Mouse (Mus musculus): Measurements from ENCODE around the gene Gtf2f1. TPM values are rescaled to one million over a fixed set of nuclear protein-coding genes. Genes with fewer than 3 reads are reported as not detected.
"Not testable (repeated sequence)": the region's sequence is repeated elsewhere in the genome, so short reads cannot be mapped to it uniquely, and the experiment has no call there.

The Gtf2f1 gene
- 10 to 100 TPM; 54.5 to 59.1 TPM for total RNA-seq (2021)

DNA sequence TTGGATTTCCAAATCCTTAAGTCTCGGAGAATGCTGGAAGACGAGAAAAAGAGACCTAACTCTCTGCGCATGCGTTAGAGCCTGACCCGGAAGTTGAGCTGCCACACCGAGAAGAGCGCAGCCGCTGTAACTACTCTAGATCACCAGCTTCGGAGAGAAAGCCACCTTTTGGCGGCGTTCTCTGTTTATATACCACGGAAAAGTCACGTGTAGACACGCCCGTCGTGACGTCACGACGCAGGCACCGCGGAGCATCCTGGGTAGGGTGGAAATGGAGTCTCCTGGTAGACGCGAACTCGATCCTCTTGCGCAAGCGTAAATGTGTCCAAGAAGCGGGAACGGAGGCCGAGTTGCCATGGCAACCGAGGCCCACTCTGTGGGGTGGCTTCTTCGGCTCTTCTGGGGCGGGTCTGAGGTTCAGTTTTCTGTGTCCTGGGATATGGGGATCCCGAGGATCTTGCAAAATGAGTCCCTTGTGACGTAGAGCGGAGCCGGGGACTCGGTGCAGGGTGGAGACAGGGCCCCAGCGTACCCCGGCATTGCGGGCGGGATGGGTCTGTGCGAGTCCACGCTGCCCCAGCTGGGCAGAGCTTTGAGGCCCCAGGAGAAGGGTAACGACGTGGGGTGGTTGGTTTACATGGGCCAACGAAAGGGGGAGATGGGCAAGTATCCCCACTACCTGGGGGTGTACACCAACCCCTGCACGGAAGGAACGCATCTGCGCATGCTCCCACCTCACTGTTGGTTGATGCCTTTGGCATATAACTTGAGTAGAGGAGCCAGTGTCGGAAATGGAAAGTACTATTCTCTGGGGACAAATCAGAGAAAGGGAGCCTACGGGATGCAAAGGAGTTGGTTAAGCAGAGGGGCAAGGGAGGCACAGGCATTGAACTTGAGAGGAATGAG is at the start of gene Gtf2f1, which contains the start of gene Gm17949:
Gene Gtf2f1, minus strand, starts transcription at position 53 of the 906 bp plus-strand sequence.
Gene Gm17949, plus strand, starts transcription at position 234 of the 906 bp plus-strand sequence.
- DNase-seq, result peak; percentile 89 to 91

GRCm38 (mm10) chr17:57060231-57060801 is 49.2 kb upstream of the Gtf2f1 start:
- DNase-seq, result peak; percentile 95 to 96

DNA sequence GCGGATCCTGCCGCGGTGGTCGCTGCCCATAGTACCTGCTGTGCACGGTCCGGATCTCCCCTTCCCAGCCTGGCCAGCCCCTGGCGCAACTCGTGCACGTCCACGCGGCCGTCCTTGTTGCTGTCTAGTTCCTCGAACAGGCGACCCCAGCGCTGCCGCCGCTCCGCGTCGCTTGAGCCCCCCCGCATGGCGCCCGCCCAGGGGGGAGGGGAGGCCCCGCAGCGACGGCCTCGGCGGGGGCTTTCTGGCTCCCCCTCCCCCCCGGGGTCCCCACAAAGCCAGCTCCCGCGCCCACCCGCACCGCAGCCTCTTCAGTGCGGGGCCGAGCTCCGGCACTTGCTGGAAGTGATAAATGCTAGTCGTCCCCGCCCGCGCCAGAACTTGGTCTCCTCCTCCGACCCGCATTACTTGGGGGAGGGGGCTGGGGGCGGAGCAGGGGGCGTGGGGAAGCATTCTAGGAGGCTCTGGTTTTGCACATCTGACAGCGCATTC is 48.4 kb upstream of the Gtf2f1 start, which contains the start of gene Slc25a23:
Gene Slc25a23, minus strand, starts transcription at position 378 of the 492 bp plus-strand sequence.
- DNase-seq, result peak; percentile 73 to 77

- DNase-seq, result peak; percentile 25 to 31
Measured at GRCm38 (mm10) chr17:57058891-57059485, 47.9 kb upstream of the Gtf2f1 start, which contains the start of gene Crb3. Gene Crb3 (plus strand): TSS chr17:57059105.

DNA sequence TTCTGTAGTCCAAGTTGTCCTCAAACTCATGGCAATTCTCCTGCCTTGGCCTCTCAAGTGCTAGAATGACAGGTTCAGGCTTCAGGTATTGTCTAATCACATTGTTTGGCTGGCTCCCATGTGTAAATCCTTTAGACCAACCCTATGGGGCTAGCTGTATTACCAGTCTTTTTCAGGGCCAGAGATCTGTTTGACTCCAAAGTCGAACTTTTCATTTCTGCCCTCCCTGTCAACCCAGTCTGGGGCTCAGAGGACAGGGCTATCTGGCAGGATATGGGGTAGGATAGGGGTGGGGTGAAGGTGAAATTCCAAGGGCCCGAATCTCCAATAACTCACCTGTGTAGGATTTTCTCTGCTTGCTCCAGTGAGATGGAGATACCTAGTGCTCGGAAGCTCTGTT is 45.2 kb upstream of the Gtf2f1 start:
- DNase-seq, result no peak

DNA sequence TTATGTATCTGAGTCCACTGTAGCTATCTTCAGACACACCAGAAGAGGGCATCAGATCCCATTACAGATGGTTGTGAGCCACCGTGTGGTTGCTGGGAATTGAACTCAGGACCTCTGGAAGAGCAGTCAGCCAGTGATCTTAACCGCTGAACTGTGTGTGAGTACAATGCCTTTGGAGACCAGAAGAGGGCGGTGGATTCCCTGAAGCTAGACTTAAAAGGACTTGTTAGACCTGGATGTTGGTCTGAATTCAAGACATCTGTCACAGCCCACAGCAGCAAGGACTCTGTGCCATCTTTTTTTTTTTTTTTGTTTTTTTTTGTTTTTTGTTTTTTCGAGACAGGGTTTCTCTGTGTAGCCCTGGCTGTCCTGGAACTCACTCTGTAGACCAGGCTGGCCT is 40.6 kb upstream of the Gtf2f1 start:
- DNase-seq, result not testable (repeated sequence)

GRCm38 (mm10) chr17:57048816-57049215 is 37.7 kb upstream of the Gtf2f1 start:
- no peak for DNase-seq

- DNase-seq, result no peak
Measured at GRCm38 (mm10) chr17:57047406-57047805, 36.3 kb upstream of the Gtf2f1 start.

- DNase-seq, result no peak
Measured at GRCm38 (mm10) chr17:57041554-57041953, 30.5 kb upstream of the Gtf2f1 start, which contains the start of gene Slc25a41. Gene Slc25a41 (minus strand): TSS chr17:57041654.

- no peak for DNase-seq
Measured at GRCm38 (mm10) chr17:57038978-57039377, 27.9 kb upstream of the Gtf2f1 start.

- no peak for DNase-seq
Measured at GRCm38 (mm10) chr17:57032854-57033253, 21.8 kb upstream of the Gtf2f1 start.

DNA sequence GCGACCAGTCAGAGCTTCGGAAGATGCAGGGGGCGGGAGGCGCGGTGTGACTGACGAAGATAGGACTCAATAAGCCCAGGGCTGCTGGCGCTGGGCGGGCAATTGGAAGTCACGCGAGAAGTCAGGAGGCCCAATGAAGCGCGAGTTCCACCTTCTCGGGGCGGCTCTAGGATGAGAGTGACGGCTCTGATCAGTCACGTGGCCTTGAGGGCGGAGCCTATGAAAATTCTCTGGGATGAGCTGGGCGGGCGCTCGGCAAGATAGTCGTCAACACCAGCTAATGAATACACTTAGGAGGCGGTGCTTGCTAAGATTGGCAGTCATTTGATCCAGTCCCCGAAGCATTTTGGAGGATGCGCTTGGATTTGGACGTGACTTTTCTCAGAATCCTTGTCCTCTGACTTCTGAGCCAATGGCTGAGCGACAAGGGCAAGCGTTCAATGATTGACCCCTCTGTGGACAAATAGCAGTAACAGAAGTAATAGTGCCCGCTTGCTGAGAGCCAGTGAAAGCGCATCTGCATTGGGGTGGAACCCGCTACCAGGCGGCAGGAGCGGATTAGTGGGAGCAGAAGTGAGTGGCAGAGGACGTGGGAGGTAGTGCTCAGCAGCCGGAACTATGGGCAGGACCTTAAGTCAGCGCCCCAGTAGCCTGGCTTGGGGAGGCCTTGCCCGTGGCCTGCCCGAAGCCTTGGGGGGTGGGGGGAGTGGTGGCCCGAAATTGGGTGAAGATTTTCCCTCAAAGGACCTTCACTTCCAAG is 20.8 kb upstream of the Gtf2f1 start:
- peak; percentile 99 to 100 for DNase-seq

- no peak for DNase-seq
Measured at GRCm38 (mm10) chr17:57030931-57031660, 20.0 kb upstream of the Gtf2f1 start, which contains the start of gene Khsrp. Gene Khsrp (minus strand): TSS chr17:57031522.

DNA sequence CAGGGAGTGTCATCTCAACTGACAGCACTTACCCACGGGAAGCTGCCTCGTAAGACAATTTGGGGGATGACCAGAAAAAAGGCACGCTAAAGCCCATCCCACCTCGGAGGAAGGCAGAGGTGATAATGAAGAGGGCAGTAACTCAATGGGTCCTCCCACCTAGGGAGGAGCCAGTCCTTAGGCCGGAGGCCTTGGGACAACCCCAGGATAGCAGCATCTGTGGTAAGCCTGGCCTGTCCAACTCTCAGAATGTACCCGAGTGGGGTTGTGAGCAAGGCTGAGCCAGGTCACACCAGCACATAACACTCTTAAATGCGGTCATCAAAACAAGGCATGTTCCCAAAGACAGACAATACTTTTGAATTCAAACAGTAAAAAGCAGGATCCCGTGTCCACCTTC is 18.6 kb upstream of the Gtf2f1 start:
- no peak for DNase-seq

DNA sequence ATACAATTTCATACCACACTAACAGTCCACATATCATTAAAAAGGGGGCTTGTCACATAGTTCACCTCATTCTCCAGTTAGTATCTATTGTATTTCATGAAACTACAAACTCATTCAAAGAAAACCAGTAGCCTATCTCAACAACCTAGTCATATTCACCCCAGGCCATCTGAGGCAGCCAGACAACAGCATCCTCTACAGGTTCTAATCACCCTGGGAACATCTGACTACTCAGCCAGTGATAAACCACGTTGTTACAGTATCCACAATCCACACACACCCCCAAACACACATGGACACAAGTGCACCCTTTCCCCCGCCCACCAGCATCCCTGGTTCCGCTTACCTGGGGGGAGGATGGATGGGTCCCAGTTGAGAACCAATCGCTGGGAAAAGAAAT is 16.4 kb upstream of the Gtf2f1 start:
- DNase-seq, result no peak

GRCm38 (mm10) chr17:57020960-57021359 is 9.9 kb upstream of the Gtf2f1 start:
- DNase-seq, result no peak

- DNase-seq, result no peak
Measured at GRCm38 (mm10) chr17:57019693-57020092, 8.6 kb upstream of the Gtf2f1 start.

DNA sequence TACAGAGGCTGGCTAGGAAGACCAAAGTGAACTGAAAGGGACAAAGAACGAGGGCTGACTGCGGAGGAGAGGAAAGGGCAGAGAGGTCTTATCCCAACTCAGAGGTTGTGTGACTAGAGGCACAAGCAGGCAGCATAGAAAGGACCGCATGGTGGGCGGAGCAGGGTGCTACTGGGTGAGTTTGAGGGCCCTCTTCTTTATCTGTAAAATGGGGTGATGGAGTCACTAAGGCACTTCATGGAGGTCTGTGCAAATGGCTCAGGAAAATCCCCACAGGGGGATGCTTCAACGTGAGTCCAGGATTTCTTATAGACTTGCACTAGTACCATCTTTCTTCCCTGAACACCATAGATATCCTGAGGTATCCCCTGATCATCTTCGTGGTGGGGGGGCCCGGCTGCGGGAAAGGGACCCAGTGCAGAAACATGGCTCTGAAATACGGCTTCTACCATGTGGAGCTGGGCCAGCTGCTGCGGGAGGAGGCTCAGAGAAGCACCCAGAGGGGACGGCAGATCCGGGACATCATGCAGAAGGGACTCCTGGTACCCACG is 1.2 kb upstream of the Gtf2f1 start:
- DNase-seq, result no peak

DNA sequence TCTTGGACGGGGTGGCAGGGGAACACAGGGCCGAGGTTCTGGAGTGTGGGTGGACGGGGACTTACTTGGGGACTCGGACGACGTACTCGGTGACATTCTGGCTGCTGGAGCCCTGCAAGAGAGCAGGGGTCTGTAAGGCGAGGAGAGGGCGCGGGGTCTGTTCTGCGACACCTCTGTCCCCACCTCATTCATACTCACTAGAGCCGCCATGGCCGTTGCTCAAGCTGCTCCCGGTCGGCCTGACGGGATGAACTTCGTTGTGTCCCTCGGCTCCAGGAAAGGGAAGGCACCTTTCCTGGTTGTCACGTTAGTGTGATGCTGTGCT is 215 bp downstream of the Gtf2f1 start:
- DNase-seq, result peak in 1 of 2 experiments; percentile 30

DNA sequence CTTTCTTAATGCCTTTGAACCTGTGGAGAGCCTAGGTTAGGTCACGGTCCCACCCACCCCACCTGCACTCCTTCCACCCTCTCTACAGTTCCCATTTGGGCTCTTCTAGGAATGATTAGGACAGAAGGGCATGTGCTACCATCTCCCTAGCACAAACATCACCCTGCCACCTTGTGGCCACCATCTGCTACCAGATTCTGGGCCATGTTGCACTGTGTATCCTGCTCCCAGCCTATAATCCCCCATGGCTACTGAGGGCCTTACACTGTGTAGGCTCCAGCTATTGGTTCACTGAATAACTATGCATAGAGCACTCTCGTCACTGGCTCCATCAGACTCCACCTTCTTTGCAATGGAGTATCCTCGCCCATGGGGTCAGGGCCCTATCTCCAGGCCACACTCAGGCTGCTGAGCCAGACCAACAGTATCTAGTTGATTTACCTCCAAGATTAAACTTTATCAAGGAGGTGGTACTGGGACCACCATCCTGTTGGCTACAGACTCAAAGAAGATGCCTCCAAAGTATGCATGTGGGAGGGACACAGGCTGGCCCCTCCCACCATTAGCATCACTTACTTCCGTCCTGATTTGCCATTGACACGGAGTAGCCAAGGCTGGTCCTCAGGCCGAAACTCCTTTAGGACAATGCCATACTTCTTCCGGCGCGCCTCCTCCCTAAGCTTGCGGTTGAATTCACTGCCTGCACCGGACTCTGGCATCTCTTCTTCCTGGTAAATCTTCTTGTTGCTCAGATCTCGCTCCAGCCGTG is 3.8 kb downstream of the Gtf2f1 start:
- no peak for DNase-seq
